Mouse (Mus musculus) heart, embryonic 15.5 days (tissue): ENCODE results near the gene Apool. TPM values are rescaled to one million over a fixed set of nuclear protein-coding genes. Genes with fewer than 3 reads are reported as not detected.
"Not testable (repeated sequence)": the region's sequence is repeated elsewhere in the genome, so short reads cannot be mapped to it uniquely, and the experiment has no call there.

Source experiments
- ATAC-seq: fragments of 200-750 bp; cut with Nextera tagmentation; replicated peaks from 2 replicates; pipeline ENCODE4 v1.8.0; 2017; ENCODE audit warnings: low read depth, moderate TSS enrichment; ENCODE audit not compliant: insufficient number of reproducible peaks, insufficient read depth, low FRiP score
- H3K27ac ChIP-seq: fragments of 300-500 bp; sonication (generic); 2 replicates; pipeline ENCODE4 v1.5.1; 2015; ENCODE audit warnings: mild to moderate bottlenecking, inconsistent platforms
- H3K27me3 ChIP-seq: fragments of 300-500 bp; sonication (generic); 2 replicates; pipeline ENCODE4 v1.6.1; 2015; ENCODE audit warnings: inconsistent platforms
- H3K36me3 ChIP-seq: fragments of 300-500 bp; sonication (generic); 2 replicates; pipeline ENCODE4 v1.6.1; 2015; ENCODE audit warnings: mild to moderate bottlenecking, inconsistent platforms
- H3K4me1 ChIP-seq: fragments of 300-500 bp; sonication (generic); replicated peaks from 2 replicates; pipeline ENCODE4 v1.6.1; 2015; ENCODE audit warnings: inconsistent platforms
- H3K4me2 ChIP-seq: fragments of 300-500 bp; sonication (generic); 2 replicates; pipeline ENCODE4 v1.6.1; 2015; ENCODE audit warnings: inconsistent platforms, mild to moderate bottlenecking, moderate library complexity
- H3K4me3 ChIP-seq: fragments of 300-500 bp; sonication (generic); 2 replicates; pipeline ENCODE4 v1.5.1; 2015; ENCODE audit warnings: mild to moderate bottlenecking, inconsistent platforms
- H3K9ac ChIP-seq: fragments of 300-500 bp; sonication (generic); 2 replicates; pipeline ENCODE4 v1.6.1; 2015; ENCODE audit warnings: mild to moderate bottlenecking, inconsistent platforms
- H3K9me3 ChIP-seq: fragments of 300-500 bp; sonication (generic); replicated peaks from 2 replicates; pipeline ENCODE4 v1.6.1; 2016; ENCODE audit warnings: inconsistent platforms
- WGBS: fragments of 180-500 bp; shearing (Covaris S2); methylation state at CpG from one replicate; pipeline ENCODE4 v1.1.7; 2015; ENCODE audit warnings: mixed read lengths; 5-methylcytosine and 5-hydroxymethylcytosine counted together
- polyA plus RNA-seq: library from polyadenylated mRNA; unstranded; fragments of >200 nt; fragmentation: Nextera tagmentation; extraction: Ambion mirVana; gene quantifications from 2 replicates; pipeline ENCODE4 v1.2.1, GENCODE M21; 2015

The Apool gene
- 65.8 and 79.9 TPM in 2 replicates for polyA plus RNA-seq

GRCm38 (mm10) chrX:112310804-112311530 is at the start of gene Apool:
Apool (plus strand) TSS chrX:112311334.
- Histone ChIP-seq H3K4me1 (0 out of 2 replicates have a peak, but pooled peaks cover 2% of the 10 kb centered on the region), H3K27ac (peak within 1 kb of the TSS; percentile 66), H3K27me3 (no peaks in the 10 kb centered on the region), H3K9me3 (no peaks in the 10 kb centered on the region), H3K9ac (peak within 1 kb of the TSS; percentile 61), H3K4me2 (peak within 1 kb of the TSS; percentile 55), H3K36me3 (no peaks in the 10 kb centered on the region), H3K4me3 (peak within 1 kb of the TSS; percentile 63)
- ATAC-seq: peak; percentile 86
- WGBS: 21% methylated on average over 18 of the region's 18 CpGs

DNA sequence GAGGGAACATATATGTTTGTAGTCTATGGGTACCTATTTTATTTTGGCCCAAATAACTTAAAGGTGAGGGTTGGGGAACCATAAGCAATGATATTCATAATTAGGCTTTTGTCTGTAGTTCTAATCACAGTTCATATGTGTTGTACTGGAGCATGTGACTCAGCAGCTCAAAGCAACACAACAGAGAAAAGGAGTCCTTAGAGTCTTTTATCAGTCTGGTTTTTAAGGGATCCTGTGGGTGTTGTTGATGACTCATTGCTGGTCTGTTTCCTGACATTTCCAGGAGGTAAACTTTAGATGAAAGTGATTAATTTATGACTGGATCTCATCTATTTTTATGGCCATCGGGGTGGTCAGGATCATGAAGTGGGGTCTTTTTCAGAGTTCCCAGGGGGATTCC is 37.6 kb upstream of the Apool start:
- Histone ChIP-seq H3K4me2 (no peak overlapping the region), H3K27me3 (no peaks in the 10 kb centered on the region), H3K4me3 (no peak overlapping the region), H3K9me3 (no peaks in the 10 kb centered on the region), H3K4me1 (no peaks in the 10 kb centered on the region), H3K27ac (no peak overlapping the region), H3K9ac (no peak overlapping the region), H3K36me3 (no peaks in the 10 kb centered on the region)
- no peak for ATAC-seq
- 76% methylated on average over 1 of the region's 1 CpGs for WGBS

GRCm38 (mm10) chrX:112311531-112311887 is 375 bp downstream of the Apool start:
- peak overlapping the region; percentile 63 for H3K4me3 ChIP-seq
- H3K9ac ChIP-seq: peak overlapping the region; percentile 61
- H3K4me1 ChIP-seq: 0 out of 2 replicates have a peak, but pooled peaks cover 2% of the 10 kb centered on the region
- no peaks in the 10 kb centered on the region for H3K9me3 ChIP-seq
- WGBS: 6% methylated on average over 12 of the region's 12 CpGs
- H3K27me3 ChIP-seq: no peaks in the 10 kb centered on the region
- no peaks in the 10 kb centered on the region for H3K36me3 ChIP-seq
- peak overlapping the region; percentile 66 for H3K27ac ChIP-seq
- peak overlapping the region; percentile 55 for H3K4me2 ChIP-seq
- ATAC-seq: no peak

DNA sequence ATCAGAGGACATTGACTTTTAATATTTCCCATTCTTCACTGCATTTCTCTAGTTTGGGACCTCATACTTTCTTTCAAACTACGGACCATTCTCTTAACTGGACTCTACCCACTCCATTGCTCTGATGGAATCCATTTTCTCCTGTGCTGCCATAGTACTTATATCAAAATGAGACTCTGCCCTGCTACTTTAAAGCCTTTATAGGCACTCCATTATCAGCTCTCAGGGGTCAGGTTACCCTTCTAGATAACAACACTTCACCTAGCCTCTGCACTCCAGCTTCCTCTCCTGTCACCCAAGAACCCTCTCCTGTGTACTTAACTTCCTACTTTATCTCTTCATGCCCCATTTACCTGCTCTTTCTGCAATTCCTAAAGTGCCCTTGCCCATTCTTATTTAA is 960 bp downstream of the Apool start:
- H3K27me3 ChIP-seq: no peaks in the 10 kb centered on the region
- 0 out of 2 replicates have a peak, but pooled peaks cover 2% of the 10 kb centered on the region for H3K4me1 ChIP-seq
- peak overlapping the region; percentile 63 for H3K4me3 ChIP-seq
- H3K36me3 ChIP-seq: no peaks in the 10 kb centered on the region
- H3K4me2 ChIP-seq: peak overlapping the region; percentile 55
- no peak for ATAC-seq
- H3K27ac ChIP-seq: no peak overlapping the region
- WGBS: 32% methylated on average over 1 of the region's 1 CpGs
- no peak overlapping the region for H3K9ac ChIP-seq
- H3K9me3 ChIP-seq: no peaks in the 10 kb centered on the region

DNA sequence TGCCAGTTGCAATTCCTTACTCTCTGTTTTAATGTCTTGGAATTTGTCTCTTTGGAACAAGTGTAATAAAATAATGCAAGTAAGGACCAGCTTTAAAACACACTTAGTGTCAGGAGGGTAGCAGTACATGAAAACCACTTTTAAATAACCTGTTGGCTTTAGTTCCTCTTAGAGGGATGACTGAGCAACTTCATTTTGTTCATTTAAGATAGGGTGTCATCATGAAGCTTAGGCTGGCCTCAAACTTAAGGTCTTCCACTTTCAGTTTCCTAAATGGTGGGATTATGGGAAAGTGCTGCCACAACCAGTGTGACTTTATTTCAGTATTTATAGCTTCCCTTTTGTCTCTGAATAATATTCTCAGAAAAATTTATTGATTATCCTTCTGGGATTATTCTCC is 9.1 kb downstream of the Apool start:
- no peaks in the 10 kb centered on the region for H3K4me1 ChIP-seq
- H3K27ac ChIP-seq: no peak overlapping the region
- H3K36me3 ChIP-seq: no peaks in the 10 kb centered on the region
- ATAC-seq: no peak
- H3K9me3 ChIP-seq: no peaks in the 10 kb centered on the region
- H3K4me3 ChIP-seq: no peak overlapping the region
- H3K4me2 ChIP-seq: no peak overlapping the region
- no peaks in the 10 kb centered on the region for H3K27me3 ChIP-seq
- H3K9ac ChIP-seq: no peak overlapping the region

- Histone ChIP-seq H3K4me3 (no peak overlapping the region), H3K9me3 (no peaks in the 10 kb centered on the region), H3K27ac (no peak overlapping the region), H3K4me1 (no peaks in the 10 kb centered on the region), H3K4me2 (no peak overlapping the region), H3K27me3 (no peaks in the 10 kb centered on the region), H3K36me3 (no peaks in the 10 kb centered on the region; the same call in 1 of the 2 replicates), H3K9ac (no peak overlapping the region)
- 58% methylated on average over 3 of the region's 3 CpGs for WGBS
- ATAC-seq: no peak
Observed at GRCm38 (mm10) chrX:112339486-112339885, 28.4 kb downstream of the Apool start.

- Histone ChIP-seq H3K9me3 (no peaks in the 10 kb centered on the region), H3K4me1 (no peaks in the 10 kb centered on the region), H3K27ac (no peak overlapping the region), H3K27me3 (no peaks in the 10 kb centered on the region), H3K4me3 (no peak overlapping the region), H3K4me2 (no peak overlapping the region), H3K9ac (no peak overlapping the region), H3K36me3 (no peaks in the 10 kb centered on the region)
- 69% methylated on average over 4 of the region's 4 CpGs for WGBS
- no peak for ATAC-seq
Observed at GRCm38 (mm10) chrX:112347467-112348394, 36.6 kb downstream of the Apool start.

DNA sequence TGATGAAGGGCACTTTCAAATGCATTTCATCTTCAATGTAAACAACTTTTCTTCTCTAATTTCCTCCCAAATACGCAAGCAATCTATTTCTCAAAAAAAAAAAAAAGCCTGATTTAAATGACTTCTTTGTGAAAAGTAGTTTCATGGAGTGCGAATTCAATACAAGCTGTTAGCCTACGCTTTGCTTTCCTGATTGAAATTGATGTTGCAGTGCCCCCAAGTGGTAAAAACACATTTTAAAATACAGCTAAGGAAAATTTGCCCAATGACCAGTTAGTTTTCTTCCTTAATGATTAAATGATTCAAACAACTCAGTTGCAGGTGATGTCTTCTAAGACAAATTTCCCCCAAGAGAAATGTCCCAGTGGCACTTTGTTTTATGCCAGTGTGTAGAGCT is 37.3 kb downstream of the Apool start:
- H3K27ac ChIP-seq: no peak overlapping the region
- H3K4me2 ChIP-seq: no peak overlapping the region
- no peaks in the 10 kb centered on the region for H3K4me1 ChIP-seq
- WGBS: 36% methylated on average over 3 of the region's 3 CpGs
- H3K9me3 ChIP-seq: no peaks in the 10 kb centered on the region
- no peaks in the 10 kb centered on the region for H3K27me3 ChIP-seq
- no peak overlapping the region for H3K4me3 ChIP-seq
- ATAC-seq: no peak
- H3K36me3 ChIP-seq: no peaks in the 10 kb centered on the region
- H3K9ac ChIP-seq: no peak overlapping the region

GRCm38 (mm10) chrX:112368426-112368825 is 57.3 kb downstream of the Apool start:
- no peak overlapping the region for H3K4me2 ChIP-seq
- ATAC-seq: no peak
- WGBS: 40% methylated on average over 4 of the region's 4 CpGs

DNA sequence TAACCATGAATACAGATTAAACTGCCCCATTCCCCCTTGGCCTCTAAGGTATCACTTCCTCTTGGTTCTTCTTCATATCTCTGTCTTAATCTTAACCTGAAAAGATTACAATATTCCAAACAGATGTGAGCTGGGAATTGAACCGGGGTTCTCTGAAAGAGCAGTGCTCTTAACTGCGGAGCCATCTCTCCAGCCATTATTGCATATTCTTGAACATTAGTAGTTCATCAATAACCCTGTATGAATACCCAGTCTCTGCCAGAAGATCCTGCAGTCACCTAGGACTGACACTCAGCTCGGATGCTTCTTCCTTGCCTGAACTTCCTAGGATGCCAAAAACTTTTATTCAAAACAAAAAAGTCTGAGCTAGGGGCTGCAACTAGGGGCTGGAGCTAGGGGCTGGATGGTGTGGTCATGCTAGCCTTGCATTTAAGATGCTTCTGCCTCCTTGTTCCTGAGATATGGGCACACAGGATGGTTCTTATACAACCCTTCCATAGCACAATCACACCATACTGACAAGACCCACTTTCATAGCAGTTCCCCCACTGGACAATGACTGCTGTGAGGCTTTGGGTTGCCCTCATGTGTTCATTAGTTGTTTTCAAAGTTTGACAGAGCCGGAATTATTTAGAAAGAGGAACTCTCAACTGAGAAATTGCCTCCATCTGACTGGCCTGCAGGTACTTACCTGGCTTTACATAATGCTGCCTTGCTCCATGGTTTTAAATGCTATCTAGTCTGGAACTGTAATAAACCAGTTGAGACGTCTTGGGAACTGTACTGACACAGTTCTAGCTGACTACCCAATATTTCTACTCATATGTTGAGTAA is 59.7 kb downstream of the Apool start:
- not testable (repeated sequence) for H3K36me3 ChIP-seq, H3K27me3 ChIP-seq, H3K4me3 ChIP-seq, H3K27ac ChIP-seq, H3K9ac ChIP-seq, H3K9me3 ChIP-seq, H3K4me1 ChIP-seq, H3K4me2 ChIP-seq
- WGBS: 79% methylated on average over 5 of the region's 5 CpGs
- ATAC-seq: peak; percentile 98

More at GRCm38 (mm10) chrX:112368426-112368825, 57.3 kb downstream of the Apool start:
- H3K4me1 ChIP-seq: no peaks in the 10 kb centered on the region
- no peaks in the 10 kb centered on the region; the same call in 1 of the 2 replicates for H3K36me3 ChIP-seq
- H3K9me3 ChIP-seq: no peaks in the 10 kb centered on the region
- no peak overlapping the region for H3K9ac ChIP-seq
- H3K4me3 ChIP-seq: no peak overlapping the region
- H3K27ac ChIP-seq: no peak overlapping the region
- no peaks in the 10 kb centered on the region for H3K27me3 ChIP-seq

- Histone ChIP-seq H3K36me3 (no peaks in the 10 kb centered on the region), H3K4me1 (no peaks in the 10 kb centered on the region), H3K4me2 (no peak within 1 kb of the TSS), H3K27me3 (no peaks in the 10 kb centered on the region), H3K27ac (no peak within 1 kb of the TSS), H3K9me3 (no peaks in the 10 kb centered on the region), H3K4me3 (no peak within 1 kb of the TSS), H3K9ac (no peak within 1 kb of the TSS)
- WGBS: 85% methylated on average over 3 of the region's 3 CpGs
- ATAC-seq: no peak
Observed at GRCm38 (mm10) chrX:112406679-112407078, 95.5 kb downstream of the Apool start, which contains the start of gene Satl1. Satl1 (minus strand) TSS chrX:112406779.
